Mouse (Mus musculus) brain, adult 2 months (tissue): ENCODE data around the gene Olfr1261.

Source experiments
- DNase-seq: peaks from one replicate; pipeline ENCODE4 v3.0.0; 2011; ENCODE audit warnings: low read depth, low spot score

Olfr1261 gene

DNA sequence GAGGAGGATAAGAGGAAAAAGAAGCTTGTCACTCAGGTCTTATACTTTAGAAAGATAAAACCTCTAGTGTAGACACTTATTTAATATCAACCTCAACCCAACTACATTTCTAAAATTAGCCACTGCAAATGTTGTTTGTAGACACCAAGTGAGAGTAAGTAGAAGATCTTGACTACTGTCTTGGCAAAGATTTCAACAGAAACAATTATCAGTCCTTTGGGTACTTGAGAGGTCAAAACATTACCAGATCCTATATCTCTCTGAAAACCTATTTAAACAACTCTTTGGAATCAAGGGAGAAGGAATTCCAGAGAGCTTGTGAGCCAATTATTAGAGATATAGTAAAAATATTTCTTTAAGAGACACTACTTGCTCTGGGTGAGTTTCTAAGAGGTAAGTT lies at the start of gene Olfr1261:
Gene Olfr1261 (plus strand): TSS at position 301 of the 400 bp plus-strand sequence.
- DNase-seq, result no peak

DNA sequence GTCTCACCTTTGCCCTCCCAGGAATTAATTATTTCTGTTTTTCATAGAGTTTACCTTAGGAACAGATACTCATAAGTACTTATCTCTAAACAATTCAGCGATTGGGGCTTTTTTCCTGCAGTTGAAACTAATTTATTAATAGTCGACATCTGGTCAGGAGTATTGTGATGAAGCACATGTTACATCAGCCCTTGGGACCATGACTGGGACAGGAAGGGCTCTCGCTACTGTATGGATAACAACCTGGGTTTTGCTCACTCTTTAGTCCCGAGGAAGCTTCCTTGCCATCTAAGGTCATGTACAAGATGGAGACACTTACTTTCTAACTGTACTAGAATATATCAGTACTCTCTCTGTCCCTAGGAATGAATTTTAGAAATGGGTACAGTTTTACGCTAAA lies 42.5 kb upstream of the Olfr1261 start, which contains the start of gene Olfr1259:
Gene Olfr1259 (minus strand): TSS at position 101 of the 400 bp plus-strand sequence.
- no peak for DNase-seq

DNA sequence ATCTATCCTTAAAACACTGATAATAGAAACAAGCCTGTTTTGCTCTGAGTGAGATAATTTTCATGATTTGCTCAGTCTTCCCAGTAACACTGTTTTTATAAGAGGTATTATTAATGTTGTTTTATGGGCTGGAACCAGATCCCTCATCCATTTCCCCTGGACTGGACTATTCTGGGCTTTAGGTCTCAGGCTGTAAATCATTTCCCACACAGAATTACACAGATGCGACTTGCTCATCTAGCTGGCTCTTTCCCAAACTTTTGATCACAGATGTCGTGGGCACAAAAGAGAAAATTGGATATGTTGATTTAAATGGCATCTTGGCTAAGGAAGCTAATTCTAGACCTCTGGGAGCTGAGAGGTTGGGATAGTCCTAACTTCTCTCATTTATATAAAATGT lies 16.8 kb upstream of the Olfr1261 start, which contains the start of gene Olfr1260:
Gene Olfr1260 (plus strand): TSS at position 157 of the 400 bp plus-strand sequence.
- peak; percentile 63 for DNase-seq

DNA sequence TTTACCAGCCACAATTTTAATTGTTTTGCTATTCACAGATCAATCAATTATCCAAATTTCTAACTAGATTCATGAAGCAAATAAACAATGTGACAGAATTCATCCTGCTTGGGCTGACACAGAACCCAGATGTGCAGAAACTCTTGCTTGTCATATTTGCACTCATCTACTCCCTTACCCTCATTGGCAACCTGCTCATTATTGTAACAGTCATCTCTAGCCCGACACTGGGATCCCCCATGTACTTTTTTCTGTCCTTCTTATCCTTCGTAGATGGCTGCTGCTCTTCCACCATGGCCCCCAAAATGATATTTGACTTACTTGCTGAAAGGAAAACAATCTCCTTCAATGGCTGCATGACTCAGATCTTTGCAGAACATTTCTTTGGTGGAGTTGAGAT lies 13.3 kb upstream of the Olfr1261 start:
- no peak for DNase-seq

DNA sequence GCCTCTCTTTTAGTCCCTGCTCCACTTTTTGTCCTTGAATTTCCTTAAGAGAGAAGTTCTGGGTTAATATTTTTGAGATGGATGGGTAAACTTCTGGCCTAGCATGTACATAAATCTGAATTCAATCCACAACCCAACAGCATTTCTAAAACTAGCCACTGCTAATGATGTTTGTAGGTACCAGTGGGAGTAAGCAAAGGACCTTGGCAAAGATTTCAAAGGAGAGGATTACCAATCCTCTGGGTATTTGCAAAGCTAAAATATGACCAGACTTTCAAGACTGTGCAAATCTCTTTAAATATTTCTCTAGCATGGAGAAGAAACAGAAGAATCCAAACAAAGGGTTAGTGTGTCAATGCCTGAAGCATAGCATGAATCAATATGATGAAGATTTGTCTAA lies 8.8 kb downstream of the Olfr1261 start, which contains the start of gene Olfr1262:
Gene Olfr1262 (plus strand): TSS at position 301 of the 400 bp plus-strand sequence.
- DNase-seq, result no peak

- no peak for DNase-seq
Measured at GRCm38 (mm10) chr2:90011831-90012230, 20.8 kb downstream of the Olfr1261 start, which contains the start of gene Olfr1263. Olfr1263 (plus strand) TSS chr2:90012131.

DNA sequence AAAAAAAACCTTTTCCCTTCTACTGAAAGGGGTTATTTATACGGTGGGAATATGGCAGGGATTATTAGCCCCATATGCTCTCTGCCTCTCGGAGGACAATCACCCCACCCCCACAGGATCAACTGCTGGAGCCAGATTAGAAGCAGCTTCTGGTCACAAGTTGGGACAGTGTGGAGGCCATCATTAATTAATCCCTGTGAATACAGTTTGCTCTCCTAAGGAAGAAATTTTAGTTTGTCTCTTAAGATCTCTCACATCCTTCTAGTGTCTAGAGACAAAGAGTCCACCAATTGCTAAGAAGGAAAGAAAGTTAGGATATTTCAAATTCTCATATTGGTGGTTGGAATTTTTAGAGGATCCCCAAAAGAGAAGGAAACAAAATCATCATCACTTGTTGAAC lies 34.5 kb downstream of the Olfr1261 start, which contains the start of gene Olfr1264:
Gene Olfr1264 (minus strand): TSS at position 101 of the 400 bp plus-strand sequence.
- DNase-seq, result no peak

DNA sequence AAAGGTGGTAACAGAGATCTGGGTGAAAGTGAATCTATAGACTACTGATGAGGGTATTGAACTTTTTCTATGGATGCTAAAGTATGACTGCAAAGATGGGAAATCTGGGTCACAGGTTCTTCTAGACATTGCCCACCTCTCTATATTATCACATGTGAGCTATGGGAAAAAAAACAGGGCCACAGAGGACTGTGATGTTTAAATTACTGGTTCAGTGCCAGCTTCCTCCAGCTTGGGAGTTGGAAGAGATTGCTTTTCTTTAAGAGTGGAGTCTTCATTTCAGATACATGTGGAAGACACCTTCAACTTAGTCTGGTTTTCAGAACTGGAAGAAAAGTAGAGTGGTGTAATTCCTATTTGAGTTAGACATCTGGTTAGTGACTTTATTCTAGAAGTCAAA lies 44.0 kb downstream of the Olfr1261 start, which contains the start of gene Olfr1265:
Gene Olfr1265 (plus strand): TSS at position 301 of the 400 bp plus-strand sequence.
- no peak for DNase-seq
